ENCODE assay signal across 8 mouse cellular contexts in the genomic region with DNA sequence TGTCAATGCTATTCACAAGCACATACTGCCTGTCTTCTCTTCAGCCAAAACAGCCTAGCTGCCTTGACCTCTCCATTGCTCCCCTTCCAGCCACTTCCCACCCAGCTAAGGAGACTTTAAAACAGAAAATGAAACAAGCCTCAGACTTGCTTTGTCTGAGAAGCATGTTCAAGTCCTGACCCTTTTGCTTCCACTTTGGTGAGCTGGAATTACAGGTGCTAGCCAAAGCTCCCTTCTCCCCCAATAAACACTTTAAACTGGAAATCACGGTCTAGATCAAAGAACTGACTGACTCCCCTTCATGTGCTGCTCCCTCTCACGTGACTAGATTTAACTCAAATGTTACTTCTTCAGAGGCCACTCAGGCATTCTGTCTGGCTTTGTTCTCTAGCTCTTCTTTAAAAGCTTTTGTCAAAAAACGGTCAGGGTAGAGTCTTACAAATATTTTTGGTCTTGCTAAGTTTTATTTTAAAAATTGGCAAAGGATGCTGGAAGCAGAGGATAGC. TPM values are rescaled to one million over a fixed set of nuclear protein-coding genes. Genes with fewer than 3 reads are reported as not detected.
A peak's percentile ranks its signal among the peaks of the same experiment; 100 is the strongest.
DNase-seq lines count a peak whose midpoint lies in the region; ATAC-seq and TF ChIP-seq lines count a peak whose summit lies in the region.

No protein-coding gene starts in this region.

- no peak for TF ChIP-seq CTCF in liver, postnatal 0 days (IDR thresholded peaks at IDR 0.05; ENCODE audit: low read depth)

- no peak for TF ChIP-seq EP300 in liver, postnatal 0 days (IDR thresholded peaks at IDR 0.05; ENCODE audit: low read depth)

- H3K27ac ChIP-seq in heart, embryonic 11.5 days (ENCODE audit: low read depth, low read length): no peak overlapping the region
- H3K27ac ChIP-seq in forebrain, embryonic 12.5 days: no peak overlapping the region
- peak overlapping the region; percentile 70 for H3K27ac ChIP-seq in liver, postnatal 0 days (ENCODE audit: low read depth)

- no peak for DNase-seq in heart, adult 9 months (ENCODE audit: low spot score in 2 of 2)
- no peak for DNase-seq in liver, postnatal 0 days
- DNase-seq in adrenal gland, adult (ENCODE audit: inconsistent age in 2 of 2, low spot score in 1 of 2): no peak
- DNase-seq in left cerebral cortex, adult 9 months (ENCODE audit: low spot score in 2 of 2): no peak
- no peak for DNase-seq in ovary, postnatal 10 days (ENCODE audit: low spot score)

- no peaks in the 10 kb centered on the region for H3K36me3 ChIP-seq in heart, embryonic 11.5 days (ENCODE audit: control insufficient read depth, insufficient read depth, low read length)
- H3K36me3 ChIP-seq in forebrain, embryonic 12.5 days (replicated peaks): 0 out of 2 replicates have a peak, but pooled peaks cover 8% of the 10 kb centered on the region
- no peaks in the 10 kb centered on the region for H3K36me3 ChIP-seq in liver, postnatal 0 days (replicated peaks; ENCODE audit: insufficient read depth, low read length)

- ATAC-seq in heart, embryonic 11.5 days (replicated peaks; ENCODE audit: insufficient number of reproducible peaks, low FRiP score, low TSS enrichment): no peak
- ATAC-seq in CD4-positive, CD25-positive, alpha-beta regulatory T cell, adult 4 months: peak; percentile 6
- ATAC-seq in forebrain, embryonic 12.5 days (ENCODE audit: low FRiP score): no peak
- ATAC-seq in liver, postnatal 0 days: no peak

- no peak overlapping the region; the same call in 1 of the 2 replicates for H3K4me3 ChIP-seq in heart, embryonic 11.5 days (ENCODE audit: low read depth, low read length)
- no peak overlapping the region for H3K4me3 ChIP-seq in forebrain, embryonic 12.5 days (replicated peaks)
- H3K4me3 ChIP-seq in liver, postnatal 0 days (ENCODE audit: low read depth, low read length): peak overlapping the region; percentile 71

- H3K9me3 ChIP-seq in heart, embryonic 11.5 days (replicated peaks; ENCODE audit: control insufficient read depth, low read length): 0 out of 2 replicates have a peak, but pooled peaks cover 2% of the 10 kb centered on the region
- peaks cover 5% of the 10 kb centered on the region for H3K9me3 ChIP-seq in forebrain, embryonic 12.5 days
- H3K9me3 ChIP-seq in liver, postnatal 0 days (ENCODE audit: low read length): no peaks in the 10 kb centered on the region

- H3K27me3 ChIP-seq in heart, embryonic 11.5 days (ENCODE audit: control insufficient read depth, insufficient read depth, low read length): no peaks in the 10 kb centered on the region
- H3K27me3 ChIP-seq in forebrain, embryonic 12.5 days: no peaks in the 10 kb centered on the region
- no peaks in the 10 kb centered on the region for H3K27me3 ChIP-seq in liver, postnatal 0 days (ENCODE audit: insufficient read depth, low read length)

- H3K4me1 ChIP-seq in heart, embryonic 11.5 days (ENCODE audit: control insufficient read depth, insufficient read depth, low read length): peaks cover 6% of the 10 kb centered on the region; the same call in 1 of the 2 replicates
- H3K4me1 ChIP-seq in forebrain, embryonic 12.5 days: peaks cover 15% of the 10 kb centered on the region
- peaks cover 15% of the 10 kb centered on the region for H3K4me1 ChIP-seq in liver, postnatal 0 days (ENCODE audit: insufficient read depth)

- WGBS in heart, embryonic 11.5 days (ENCODE audit: insufficient replicate concordance): 65% methylated on average over 3 of the region's 3 CpGs
- 61% methylated on average over 3 of the region's 3 CpGs for WGBS in forebrain, embryonic 12.5 days
- 68% methylated on average over 3 of the region's 3 CpGs for WGBS in liver, postnatal 0 days (ENCODE audit: insufficient replicate concordance)

- H3K9ac ChIP-seq in heart, embryonic 11.5 days (ENCODE audit: low read depth, low read length): no peak overlapping the region
- H3K9ac ChIP-seq in forebrain, embryonic 12.5 days: no peak overlapping the region
- peak overlapping the region; percentile 70 for H3K9ac ChIP-seq in liver, postnatal 0 days (replicated peaks)

- H3K4me2 ChIP-seq in heart, embryonic 11.5 days: peak overlapping the region; percentile 69
- H3K4me2 ChIP-seq in forebrain, embryonic 12.5 days: peak overlapping the region; percentile 62; the same call in 1 of the 2 replicates
- peak overlapping the region; percentile 96 for H3K4me2 ChIP-seq in liver, postnatal 0 days (ENCODE audit: low read depth, low read length)

RNA-seq across cellular contexts. Expression of a gene that starts 1.0 kb away (rescaled TPM):
- polyA plus RNA-seq in heart, embryonic 11.5 days (2014; fragmentation: Nextera tagmentation; extraction: Ambion mirVana): 12.1 and 13.9 TPM in 2 replicates
- 1 to 10 TPM in 1 of 2 experiments, under 1 TPM in 1; 0.90 to 1.1 TPM for polyA plus RNA-seq in CD4-positive, CD25-positive, alpha-beta regulatory T cell, adult 4 months (2017; shearing (Covaris generic))
- polyA plus RNA-seq in forebrain, embryonic 12.5 days (2016; fragmentation: Nextera tagmentation; extraction: Ambion mirVana): 37.8 and 40.3 TPM in 2 replicates
- polyA plus RNA-seq in liver, postnatal 0 days (2015; fragmentation: Nextera tagmentation; extraction: Ambion mirVana): 2.3 and 2.5 TPM in 2 replicates

RNA-seq across cellular contexts. Expression of a gene that starts 36.8 kb away (rescaled TPM):
- 4.4 and 5.5 TPM in 2 replicates for polyA plus RNA-seq in heart, embryonic 11.5 days (2014; fragmentation: Nextera tagmentation; extraction: Ambion mirVana)
- polyA plus RNA-seq in CD4-positive, CD25-positive, alpha-beta regulatory T cell, adult 4 months (2017; shearing (Covaris generic)): 1 to 10 TPM; 2.3 to 3.4 TPM
- 11.1 and 11.4 TPM in 2 replicates for polyA plus RNA-seq in forebrain, embryonic 12.5 days (2016; fragmentation: Nextera tagmentation; extraction: Ambion mirVana)
- polyA plus RNA-seq in liver, postnatal 0 days (2015; fragmentation: Nextera tagmentation; extraction: Ambion mirVana): 0.56 and 1.0 TPM in 2 replicates

RNA-seq across cellular contexts. Expression of a gene that starts 36.8 kb away (rescaled TPM):
- polyA plus RNA-seq in heart, embryonic 11.5 days (2014; fragmentation: Nextera tagmentation; extraction: Ambion mirVana): 87.9 and 94.9 TPM in 2 replicates
- polyA plus RNA-seq in CD4-positive, CD25-positive, alpha-beta regulatory T cell, adult 4 months (2017; shearing (Covaris generic)): 100 to 1,000 TPM; 108 to 136 TPM
- 104 and 107 TPM in 2 replicates for polyA plus RNA-seq in forebrain, embryonic 12.5 days (2016; fragmentation: Nextera tagmentation; extraction: Ambion mirVana)
- polyA plus RNA-seq in liver, postnatal 0 days (2015; fragmentation: Nextera tagmentation; extraction: Ambion mirVana): 32.6 and 38.1 TPM in 2 replicates

RNA-seq across cellular contexts. Expression of a gene that starts 37.0 kb away (rescaled TPM):
- polyA plus RNA-seq in heart, embryonic 11.5 days (2014; fragmentation: Nextera tagmentation; extraction: Ambion mirVana): 0.34 and 0.80 TPM in 2 replicates
- polyA plus RNA-seq in CD4-positive, CD25-positive, alpha-beta regulatory T cell, adult 4 months (2017; shearing (Covaris generic)): 1 to 10 TPM in 1 of 2 experiments, under 1 TPM in 1; 0.24 to 1.2 TPM
- 0.08 TPM in 2 replicates for polyA plus RNA-seq in forebrain, embryonic 12.5 days (2016; fragmentation: Nextera tagmentation; extraction: Ambion mirVana)
- 0.12 and 0.40 TPM in 2 replicates for polyA plus RNA-seq in liver, postnatal 0 days (2015; fragmentation: Nextera tagmentation; extraction: Ambion mirVana)

RNA-seq across cellular contexts. Expression of a gene that starts 51.9 kb away (rescaled TPM):
- polyA plus RNA-seq in heart, embryonic 11.5 days (2014; fragmentation: Nextera tagmentation; extraction: Ambion mirVana): 5.2 and 5.5 TPM in 2 replicates
- polyA plus RNA-seq in CD4-positive, CD25-positive, alpha-beta regulatory T cell, adult 4 months (2017; shearing (Covaris generic)): 10 to 100 TPM; 16.8 to 19.8 TPM
- 7.7 and 8.7 TPM in 2 replicates for polyA plus RNA-seq in forebrain, embryonic 12.5 days (2016; fragmentation: Nextera tagmentation; extraction: Ambion mirVana)
- 3.0 and 3.1 TPM in 2 replicates for polyA plus RNA-seq in liver, postnatal 0 days (2015; fragmentation: Nextera tagmentation; extraction: Ambion mirVana)
